Mouse (Mus musculus): ENCODE results near the gene Lkaaear1. TPM values are rescaled to one million over a fixed set of nuclear protein-coding genes. Genes with fewer than 3 reads are reported as not detected.

The Lkaaear1 gene
- polyA plus RNA-seq, 1 experiment from 2014 or later = not detected

DNA sequence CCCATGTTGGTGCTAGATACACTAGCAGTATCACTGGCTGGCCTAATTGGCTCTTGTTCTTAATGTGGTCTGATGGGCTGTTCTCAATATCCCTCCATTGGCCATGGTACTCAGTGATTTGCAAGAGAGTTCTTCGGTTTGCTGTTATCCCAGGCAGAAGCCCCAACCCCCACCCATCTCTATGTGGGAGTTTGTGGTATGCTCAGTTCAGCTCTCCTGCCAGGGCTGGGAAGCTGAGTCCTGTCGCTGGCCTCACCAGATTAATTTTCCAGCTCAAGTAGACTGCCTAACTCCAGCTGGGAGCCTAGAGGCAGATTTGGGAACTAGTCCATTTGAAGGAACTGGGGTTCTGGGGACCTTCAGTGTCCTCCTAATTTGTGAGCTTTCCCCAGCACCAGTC, 40.8 kb downstream of the Lkaaear1 start:
- Histone ChIP-seq H3K27ac (no peak overlapping the region), H3K79me2 (ENCODE audit: inconsistent target) (no peaks in the 10 kb centered on the region), H3K4me3 (ENCODE audit: inconsistent target) (no peak overlapping the region), H3K36me3 (ENCODE audit: inconsistent target) (peaks cover 31% of the 10 kb centered on the region)
- WGBS (ENCODE audit: missing documents) = 91% methylated on average over 2 of the region's 2 CpGs

DNA sequence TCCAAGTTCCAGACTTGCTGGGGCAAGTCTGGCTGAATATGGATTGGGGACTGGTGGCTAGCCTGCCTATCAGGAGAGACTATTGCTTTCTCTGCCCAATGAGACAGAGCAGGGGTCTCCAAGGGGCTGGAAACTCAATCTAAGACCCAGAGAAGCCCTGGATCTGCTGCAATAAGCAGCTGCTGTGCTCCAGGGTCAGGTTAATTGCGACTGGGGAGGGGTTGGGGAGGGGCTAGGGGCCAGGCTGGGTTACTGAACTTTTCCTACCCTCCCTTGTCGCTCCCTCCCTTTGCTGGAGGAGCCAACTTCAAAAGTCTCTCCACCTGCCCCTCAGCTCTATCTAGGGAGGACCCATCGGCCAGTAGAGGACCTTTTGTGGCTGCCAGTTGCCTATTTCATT, 41.5 kb downstream of the Lkaaear1 start, which contains the start of gene Gm29797:
Gm29797 (plus strand) TSS at position 301 of the 400 bp plus-strand sequence.
- Histone ChIP-seq H3K27ac (no peak within 1 kb of the TSS), H3K79me2 (ENCODE audit: inconsistent target) (no peaks in the 10 kb centered on the region), H3K36me3 (ENCODE audit: inconsistent target) (peaks cover 37% of the 10 kb centered on the region), H3K4me3 (ENCODE audit: inconsistent target) (no peak within 1 kb of the TSS)
- WGBS (ENCODE audit: missing documents) = 89% methylated on average over 3 of the region's 3 CpGs

DNA sequence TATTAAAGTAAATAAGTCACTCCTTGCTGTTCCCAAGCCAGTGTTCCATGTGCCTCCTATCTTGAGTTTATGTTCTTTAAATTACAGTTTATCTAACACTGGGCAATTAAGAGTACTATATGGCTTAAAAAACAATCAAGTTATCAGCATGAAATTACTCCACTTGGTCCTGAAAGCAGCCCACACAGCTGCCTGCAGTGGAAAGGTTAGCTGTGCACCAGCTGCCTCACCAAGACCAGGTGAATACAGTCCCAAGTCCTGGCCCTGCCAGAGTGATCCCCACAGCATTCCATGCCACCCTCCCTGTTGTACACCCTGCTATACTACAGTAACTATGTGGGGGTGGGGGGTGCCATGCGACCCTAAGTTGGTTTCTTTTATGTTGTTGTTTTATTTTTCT, 44.7 kb downstream of the Lkaaear1 start:
- Histone ChIP-seq H3K79me2 (ENCODE audit: inconsistent target) (no peaks in the 10 kb centered on the region), H3K36me3 (ENCODE audit: inconsistent target) (peaks cover 64% of the 10 kb centered on the region), H3K4me3 (ENCODE audit: inconsistent target) (no peak overlapping the region), H3K27ac (no peak overlapping the region)
- 100% methylated on average over 1 of the region's 1 CpGs for WGBS (ENCODE audit: missing documents)

- Histone ChIP-seq H3K27ac (no peak overlapping the region), H3K36me3 (ENCODE audit: inconsistent target) (peaks cover 68% of the 10 kb centered on the region), H3K4me3 (ENCODE audit: inconsistent target) (no peak overlapping the region), H3K79me2 (ENCODE audit: inconsistent target) (no peaks in the 10 kb centered on the region)
These were observed 45.2 kb downstream of the Lkaaear1 start for GRCm38 (mm10) chr2:181653065-181653464.

DNA sequence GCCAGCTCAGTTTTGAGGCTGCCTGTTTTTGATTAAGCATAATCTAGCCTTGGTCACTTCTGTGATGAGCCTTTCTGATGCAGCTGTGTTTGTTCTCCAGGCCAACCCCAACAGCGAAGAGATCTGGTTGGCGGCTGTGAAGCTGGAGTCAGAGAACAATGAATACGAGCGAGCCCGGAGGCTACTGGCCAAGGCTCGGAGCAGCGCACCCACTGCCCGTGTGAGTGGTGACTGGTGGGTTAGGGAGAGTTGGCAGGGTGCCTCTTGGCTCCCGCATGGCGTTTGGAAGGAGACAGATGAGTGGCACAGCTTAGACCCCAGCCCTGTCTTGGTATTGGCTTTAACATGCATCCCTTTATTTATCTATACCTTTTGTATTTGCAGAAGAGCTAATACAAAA, 49.3 kb downstream of the Lkaaear1 start:
- Histone ChIP-seq H3K79me2 (ENCODE audit: inconsistent target) (no peaks in the 10 kb centered on the region), H3K36me3 (ENCODE audit: inconsistent target) (peaks cover 80% of the 10 kb centered on the region), H3K27ac (no peak overlapping the region), H3K4me3 (ENCODE audit: inconsistent target) (no peak overlapping the region)
- WGBS (ENCODE audit: missing documents) = 98% methylated on average over 10 of the region's 10 CpGs

Other genes starting within 250 kb of the Lkaaear1 start
- gene Zbtb46, start 239.0 kb downstream of the Lkaaear1 start, polyA plus RNA-seq (2018) = 0.09 to 0.23 TPM (median 0.21 TPM) in 3 replicates
- gene Abhd16b, start 205.2 kb downstream of the Lkaaear1 start, polyA plus RNA-seq (2018) = not detected in 3 replicates
- gene Tpd52l2, start 201.3 kb downstream of the Lkaaear1 start, polyA plus RNA-seq (2018) = 36.4 to 66.4 TPM (median 47.0 TPM) in 3 replicates
- gene Dnajc5, start 178.0 kb downstream of the Lkaaear1 start, polyA plus RNA-seq (2018) = 50.7 to 68.7 TPM (median 60.0 TPM) in 3 replicates
- gene Uckl1, start 113.5 kb downstream of the Lkaaear1 start, polyA plus RNA-seq (2018) = 32.9 to 57.2 TPM (median 33.9 TPM) in 3 replicates
- 34.2 to 55.4 TPM (median 34.6 TPM) in 3 replicates for gene Prpf6, start 106.6 kb downstream of the Lkaaear1 start, polyA plus RNA-seq (2018)
- 6.0 to 12.6 TPM (median 6.7 TPM) in 3 replicates for gene Zfp512b, start 105.6 kb downstream of the Lkaaear1 start, polyA plus RNA-seq (2018)
- 2.1 to 3.8 TPM (median 2.8 TPM) in 3 replicates for gene Samd10, start 99.2 kb downstream of the Lkaaear1 start, polyA plus RNA-seq (2018)
- gene Gm29797, start 41.4 kb downstream of the Lkaaear1 start, polyA plus RNA-seq (2018) = not detected in 3 replicates
- 0.15 TPM in 1 of 3 replicates, not detected in the others for gene Sox18, start 26.8 kb downstream of the Lkaaear1 start, polyA plus RNA-seq (2018)
- gene Tcea2, start 18.1 kb downstream of the Lkaaear1 start, polyA plus RNA-seq (2018) = 1.5 to 3.2 TPM (median 1.9 TPM) in 3 replicates
- 74.5 to 107 TPM (median 89.4 TPM) in 3 replicates for gene Rgs19, start 4.5 kb downstream of the Lkaaear1 start, polyA plus RNA-seq (2018)
- gene Oprl1, start 16.6 kb upstream of the Lkaaear1 start, polyA plus RNA-seq (2018) = 0.12 TPM in 1 of 3 replicates, not detected in the others
- not detected in 3 replicates for gene Myt1, start 64.9 kb upstream of the Lkaaear1 start, polyA plus RNA-seq (2018)
- 8.6 to 22.6 TPM (median 14.6 TPM) in 3 replicates for gene Pcmtd2, start 139.4 kb upstream of the Lkaaear1 start, polyA plus RNA-seq (2018)
- gene Polr3k, start 165.9 kb upstream of the Lkaaear1 start, polyA plus RNA-seq (2018) = 15.1 to 23.4 TPM (median 15.2 TPM) in 3 replicates

Data from macrophage (primary cell).